Mouse (Mus musculus) liver, embryonic 15.5 days (tissue): ENCODE data around the gene Tpd52l1. TPM values are rescaled to one million over a fixed set of nuclear protein-coding genes. Genes with fewer than 3 reads are reported as not detected.
A peak's percentile ranks its signal among the peaks of the same experiment; 100 is the strongest.

ENCODE experiments used
- ATAC-seq: fragments of 200-750 bp; cut with Nextera tagmentation; 2 replicates; pipeline ENCODE4 v1.8.0; 2017; ENCODE audit warnings: moderate number of reproducible peaks, mild to moderate bottlenecking, moderate library complexity; ENCODE audit not compliant: insufficient read depth
- H3K27ac ChIP-seq: fragments of 300-500 bp; sonication (generic); replicated peaks from 2 replicates; pipeline ENCODE4 v1.5.1; 2015; ENCODE audit warnings: mild to moderate bottlenecking, inconsistent platforms
- H3K27me3 ChIP-seq: fragments of 300-500 bp; sonication (generic); 2 replicates; pipeline ENCODE4 v1.6.1; 2015; ENCODE audit warnings: mild to moderate bottlenecking, inconsistent platforms
- H3K36me3 ChIP-seq: fragments of 300-500 bp; sonication (generic); replicated peaks from 2 replicates; pipeline ENCODE4 v1.6.1; 2015; ENCODE audit warnings: moderate library complexity, mild to moderate bottlenecking, inconsistent platforms
- H3K4me1 ChIP-seq: fragments of 300-500 bp; sonication (generic); replicated peaks from 2 replicates; pipeline ENCODE4 v1.6.1; 2015; ENCODE audit warnings: inconsistent platforms
- H3K4me2 ChIP-seq: fragments of 300-500 bp; sonication (generic); 2 replicates; pipeline ENCODE4 v1.6.1; 2015; ENCODE audit warnings: moderate library complexity, mild to moderate bottlenecking, inconsistent platforms
- H3K4me3 ChIP-seq: fragments of 300-500 bp; sonication (generic); replicated peaks from 2 replicates; pipeline ENCODE4 v1.5.1; 2015; ENCODE audit warnings: mild to moderate bottlenecking, inconsistent platforms
- H3K9ac ChIP-seq: fragments of 300-500 bp; sonication (generic); 2 replicates; pipeline ENCODE4 v1.6.1; 2015; ENCODE audit warnings: moderate library complexity, mild to moderate bottlenecking, inconsistent platforms
- H3K9me3 ChIP-seq: fragments of 300-500 bp; sonication (generic); replicated peaks from 2 replicates; pipeline ENCODE4 v1.6.1; 2016; ENCODE audit warnings: inconsistent platforms
- WGBS: fragments of 180-500 bp; shearing (Covaris S2); methylation state at CpG from one replicate; pipeline ENCODE4 v1.1.7; 2015; ENCODE audit warnings: mixed read lengths; ENCODE audit not compliant: insufficient replicate concordance; 5-methylcytosine and 5-hydroxymethylcytosine counted together
- polyA plus RNA-seq: library from polyadenylated mRNA; unstranded; fragments of >200 nt; fragmentation: Nextera tagmentation; extraction: Ambion mirVana; gene quantifications from 2 replicates; pipeline ENCODE4 v1.2.1, GENCODE M21; 2015

The Tpd52l1 gene
- polyA plus RNA-seq = 0.62 and 0.88 TPM in 2 replicates

DNA sequence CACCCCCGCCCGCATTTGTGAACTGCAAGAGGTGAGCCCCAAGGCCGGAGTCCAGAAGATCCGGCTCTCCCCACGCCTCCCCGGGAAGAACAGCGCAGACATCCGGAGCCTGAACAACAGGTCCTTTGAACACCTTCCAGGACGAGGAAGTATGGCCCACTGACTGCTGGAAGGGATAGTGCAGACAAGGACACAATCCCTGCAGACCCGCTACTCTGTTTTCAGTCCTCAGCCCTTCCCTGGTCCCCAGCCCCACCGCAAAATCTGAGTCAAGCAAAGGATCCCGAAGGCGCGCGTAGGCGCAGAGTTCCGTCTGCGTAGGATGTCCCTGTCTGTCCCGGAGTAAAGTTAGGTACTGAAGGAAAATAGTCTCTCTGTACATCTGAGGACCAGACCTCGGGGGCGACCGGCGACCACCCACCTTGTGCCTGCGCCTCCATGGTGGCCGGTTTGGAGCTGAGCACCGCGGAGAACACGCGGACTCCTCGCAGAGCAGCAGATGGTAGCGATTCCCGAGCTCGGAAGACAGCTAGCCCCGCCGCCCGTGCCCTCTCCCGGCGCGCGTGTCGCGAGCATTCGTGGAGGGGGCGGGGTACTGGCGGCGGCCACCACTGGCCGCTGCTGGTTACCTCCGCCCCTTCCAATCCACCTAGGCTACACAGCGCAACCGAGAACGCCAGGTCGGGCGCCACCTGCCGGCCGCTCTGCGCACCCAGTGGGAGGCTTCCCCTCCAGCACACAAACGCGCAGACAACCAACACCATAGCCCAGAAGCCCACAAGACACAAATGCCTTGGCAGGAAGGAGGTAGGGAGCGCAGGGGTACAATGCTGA, at the start of gene Tpd52l1:
Gene Tpd52l1, minus strand, starts transcription at position 668 of the 834 bp plus-strand sequence.
- Histone ChIP-seq H3K36me3 (no peaks in the 10 kb centered on the region), H3K4me3 (peak within 1 kb of the TSS; percentile 54), H3K4me1 (0 out of 2 replicates have a peak, but pooled peaks cover 6% of the 10 kb centered on the region), H3K4me2 (peak within 1 kb of the TSS; percentile 68), H3K9me3 (no peaks in the 10 kb centered on the region), H3K27me3 (peaks cover 12% of the 10 kb centered on the region; the same call in 1 of the 2 replicates), H3K9ac (no peak within 1 kb of the TSS), H3K27ac (no peak within 1 kb of the TSS)
- ATAC-seq = peak; percentile 84
- WGBS = 1% methylated on average over 59 of the region's 59 CpGs

DNA sequence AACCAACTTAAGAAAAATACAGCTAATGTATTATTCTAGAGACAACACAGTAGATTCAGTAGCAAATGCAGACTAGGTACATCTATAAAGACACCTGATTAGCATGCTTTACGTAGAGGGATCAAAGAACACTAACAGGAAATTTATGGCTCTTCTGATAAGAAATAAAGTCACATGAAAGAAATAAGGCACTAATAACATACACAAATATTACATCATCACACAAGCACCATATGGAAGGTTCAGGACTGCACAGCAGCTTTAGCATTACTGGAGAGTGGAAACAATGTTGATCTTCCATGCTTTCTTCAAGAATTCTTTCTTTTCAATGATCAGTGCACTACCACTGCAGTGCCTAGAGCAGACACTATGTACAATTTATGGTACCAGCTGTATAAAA, 48.5 kb upstream of the Tpd52l1 start:
- Histone ChIP-seq H3K4me1 (no peaks in the 10 kb centered on the region), H3K9me3 (no peaks in the 10 kb centered on the region), H3K9ac (no peak overlapping the region), H3K4me2 (no peak overlapping the region), H3K27me3 (no peaks in the 10 kb centered on the region), H3K4me3 (no peak overlapping the region), H3K36me3 (no peaks in the 10 kb centered on the region), H3K27ac (no peak overlapping the region)
- 58% methylated on average over 1 of the region's 1 CpGs for WGBS
- ATAC-seq = no peak

DNA sequence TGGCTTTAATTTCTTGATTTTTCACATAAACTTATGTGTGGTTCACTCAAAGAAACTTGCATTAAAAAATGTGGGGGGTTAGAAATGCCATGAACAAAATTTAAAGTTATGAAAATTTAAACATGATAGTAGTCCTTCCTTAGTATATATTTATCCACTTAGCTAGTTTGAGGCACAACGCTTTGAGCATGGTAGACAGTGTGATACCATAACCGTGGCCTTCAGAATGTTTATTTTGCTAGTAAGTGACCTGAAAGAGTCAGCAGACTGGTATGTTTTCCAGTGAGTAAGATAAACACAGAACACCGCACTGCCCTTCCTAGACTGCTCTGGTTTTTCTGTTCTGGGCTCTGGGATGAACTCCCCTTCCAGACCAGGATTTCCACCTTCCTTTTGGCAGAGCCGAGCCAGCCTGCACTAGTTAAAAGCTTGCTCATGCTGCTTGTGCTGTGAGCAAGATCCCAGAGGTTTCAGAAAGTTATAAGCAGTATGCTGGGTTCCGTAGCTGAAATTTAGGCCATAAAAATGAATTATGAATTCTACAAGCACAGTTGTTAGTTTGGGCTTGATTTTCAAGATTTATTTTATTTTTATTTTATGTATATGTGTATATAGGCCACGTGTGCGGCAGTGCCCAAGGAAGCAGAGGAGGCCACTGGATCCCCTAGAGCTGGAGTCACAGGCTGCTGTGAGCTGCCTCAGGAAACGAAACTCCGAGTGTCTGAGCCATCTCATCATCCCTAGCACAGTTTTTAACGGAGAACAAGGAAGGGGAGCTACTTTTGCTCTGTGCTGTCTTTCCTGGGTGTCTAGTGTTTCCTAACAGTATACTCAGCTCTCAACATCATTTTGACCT, 21.5 kb upstream of the Tpd52l1 start:
- Histone ChIP-seq H3K27ac (no peak overlapping the region), H3K9me3 (no peaks in the 10 kb centered on the region), H3K4me2 (no peak overlapping the region), H3K27me3 (no peaks in the 10 kb centered on the region), H3K9ac (no peak overlapping the region), H3K4me3 (no peak overlapping the region), H3K36me3 (no peaks in the 10 kb centered on the region), H3K4me1 (no peaks in the 10 kb centered on the region)
- ATAC-seq = no peak
- WGBS = 52% methylated on average over 10 of the region's 10 CpGs

- Histone ChIP-seq H3K9me3 (no peaks in the 10 kb centered on the region), H3K4me3 (no peak overlapping the region), H3K4me1 (no peaks in the 10 kb centered on the region), H3K27me3 (no peaks in the 10 kb centered on the region), H3K4me2 (no peak overlapping the region), H3K27ac (no peak overlapping the region), H3K9ac (no peak overlapping the region), H3K36me3 (no peaks in the 10 kb centered on the region)
- WGBS = 76% methylated on average over 6 of the region's 6 CpGs
- ATAC-seq = no peak
These were observed 20.2 kb upstream of the Tpd52l1 start for GRCm38 (mm10) chr10:31465840-31466541.

GRCm38 (mm10) chr10:31465424-31465823, 19.7 kb upstream of the Tpd52l1 start:
- H3K9ac ChIP-seq = no peak overlapping the region
- 33% methylated on average over 4 of the region's 4 CpGs for WGBS
- H3K36me3 ChIP-seq = no peaks in the 10 kb centered on the region
- no peaks in the 10 kb centered on the region for H3K9me3 ChIP-seq
- no peak overlapping the region for H3K4me2 ChIP-seq
- H3K27ac ChIP-seq = no peak overlapping the region
- H3K4me3 ChIP-seq = no peak overlapping the region
- H3K27me3 ChIP-seq = no peaks in the 10 kb centered on the region
- H3K4me1 ChIP-seq = no peaks in the 10 kb centered on the region
- ATAC-seq = no peak

DNA sequence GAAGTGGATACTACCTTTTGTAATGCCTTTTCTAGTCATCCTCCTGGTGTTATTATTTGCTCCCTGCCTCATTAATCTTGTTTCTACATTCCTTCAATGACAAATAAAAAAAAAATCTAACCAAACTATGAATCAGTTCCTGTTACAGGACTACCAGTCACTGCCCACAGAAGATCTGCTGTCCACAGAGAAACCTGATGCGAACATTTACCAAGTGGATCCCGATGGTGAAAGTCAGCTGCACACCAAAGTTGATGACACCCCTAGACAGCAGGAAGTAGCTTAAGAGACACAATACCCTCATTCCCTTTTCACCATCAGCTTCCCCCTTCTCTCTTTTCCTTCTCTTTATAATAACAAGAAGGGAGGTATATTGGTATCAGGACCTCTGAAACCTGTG, 17.3 kb upstream of the Tpd52l1 start:
- Histone ChIP-seq H3K4me1 (no peaks in the 10 kb centered on the region), H3K36me3 (no peaks in the 10 kb centered on the region), H3K4me2 (no peak overlapping the region), H3K4me3 (no peak overlapping the region), H3K27ac (no peak overlapping the region), H3K27me3 (no peaks in the 10 kb centered on the region), H3K9me3 (no peaks in the 10 kb centered on the region), H3K9ac (no peak overlapping the region)
- ATAC-seq = no peak
- 66% methylated on average over 2 of the region's 2 CpGs for WGBS

- WGBS = 29% methylated on average over 1 of the region's 1 CpGs
These were observed 11.0 kb upstream of the Tpd52l1 start for GRCm38 (mm10) chr10:31456806-31457205.

DNA sequence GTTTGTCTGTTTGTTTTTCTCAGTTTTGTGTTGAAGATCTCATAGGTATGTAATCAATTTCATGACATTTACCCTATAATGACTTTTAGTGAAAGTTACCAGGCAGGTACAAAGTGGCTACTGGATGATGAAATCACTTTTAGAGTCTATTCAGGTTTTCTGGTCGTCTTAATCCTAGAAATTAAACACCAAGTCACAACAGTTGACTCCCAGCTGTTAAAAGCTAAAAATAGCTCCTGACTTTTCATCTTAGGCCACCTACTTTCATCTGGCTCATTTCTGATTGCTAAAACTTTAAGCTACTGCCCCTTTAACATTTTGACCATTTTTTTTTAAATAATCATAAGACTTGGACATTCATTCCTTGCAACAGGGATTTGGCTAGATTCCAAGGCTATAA, 1.3 kb upstream of the Tpd52l1 start:
- Histone ChIP-seq H3K4me2 (no peak overlapping the region), H3K27me3 (peaks cover 12% of the 10 kb centered on the region; the same call in 1 of the 2 replicates), H3K4me3 (no peak overlapping the region), H3K27ac (no peak overlapping the region), H3K9ac (no peak overlapping the region), H3K9me3 (no peaks in the 10 kb centered on the region), H3K4me1 (0 out of 2 replicates have a peak, but pooled peaks cover 6% of the 10 kb centered on the region), H3K36me3 (no peaks in the 10 kb centered on the region)
- 26% methylated on average over 1 of the region's 1 CpGs for WGBS
- ATAC-seq = no peak

More at GRCm38 (mm10) chr10:31456806-31457205, 11.0 kb upstream of the Tpd52l1 start:
- no peak for ATAC-seq
- no peak overlapping the region for H3K4me2 ChIP-seq
- no peak overlapping the region for H3K4me3 ChIP-seq
- no peaks in the 10 kb centered on the region for H3K27me3 ChIP-seq
- H3K4me1 ChIP-seq = no peaks in the 10 kb centered on the region
- H3K27ac ChIP-seq = no peak overlapping the region
- H3K9me3 ChIP-seq = no peaks in the 10 kb centered on the region
- no peaks in the 10 kb centered on the region for H3K36me3 ChIP-seq
- no peak overlapping the region for H3K9ac ChIP-seq

- 63% methylated on average over 7 of the region's 7 CpGs for WGBS
- Histone ChIP-seq H3K4me2 (no peak overlapping the region), H3K4me1 (0 out of 2 replicates have a peak, but pooled peaks cover 6% of the 10 kb centered on the region), H3K4me3 (no peak overlapping the region), H3K27ac (no peak overlapping the region), H3K27me3 (peaks cover 12% of the 10 kb centered on the region; the same call in 1 of the 2 replicates), H3K36me3 (no peaks in the 10 kb centered on the region), H3K9ac (no peak overlapping the region), H3K9me3 (no peaks in the 10 kb centered on the region)
- no peak for ATAC-seq
These were observed 1.6 kb downstream of the Tpd52l1 start for GRCm38 (mm10) chr10:31444206-31444605.

DNA sequence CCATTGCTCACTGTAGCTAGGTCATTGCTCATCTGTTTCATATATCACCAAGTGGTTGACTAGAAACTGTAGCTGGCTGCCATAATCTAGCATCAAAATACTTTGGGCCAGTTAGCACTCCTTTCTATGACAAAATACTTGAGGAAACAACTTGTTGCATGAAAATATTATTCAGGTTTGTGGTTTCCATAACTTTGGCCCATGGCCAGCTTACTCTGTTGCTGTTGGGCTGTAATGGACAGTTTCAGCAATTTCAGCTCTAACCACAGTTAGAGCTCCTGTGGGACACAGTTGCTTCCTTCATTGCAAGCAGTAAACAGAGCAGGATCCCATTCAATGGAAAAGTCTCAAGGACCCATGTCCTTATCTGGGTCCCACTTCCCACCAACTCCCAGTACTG, 4.3 kb downstream of the Tpd52l1 start:
- Histone ChIP-seq H3K9ac (no peak overlapping the region), H3K27me3 (peaks cover 12% of the 10 kb centered on the region; the same call in 1 of the 2 replicates), H3K27ac (no peak overlapping the region), H3K9me3 (no peaks in the 10 kb centered on the region), H3K4me3 (no peak overlapping the region), H3K4me1 (0 out of 2 replicates have a peak, but pooled peaks cover 6% of the 10 kb centered on the region), H3K4me2 (no peak overlapping the region), H3K36me3 (no peaks in the 10 kb centered on the region)
- ATAC-seq = no peak
